Mouse (Mus musculus): ENCODE data around the gene Treh. TPM values are rescaled to one million over a fixed set of nuclear protein-coding genes. Genes with fewer than 3 reads are reported as not detected.

The Treh gene
- polyA plus RNA-seq, 1 experiment: 0.02 TPM

DNA sequence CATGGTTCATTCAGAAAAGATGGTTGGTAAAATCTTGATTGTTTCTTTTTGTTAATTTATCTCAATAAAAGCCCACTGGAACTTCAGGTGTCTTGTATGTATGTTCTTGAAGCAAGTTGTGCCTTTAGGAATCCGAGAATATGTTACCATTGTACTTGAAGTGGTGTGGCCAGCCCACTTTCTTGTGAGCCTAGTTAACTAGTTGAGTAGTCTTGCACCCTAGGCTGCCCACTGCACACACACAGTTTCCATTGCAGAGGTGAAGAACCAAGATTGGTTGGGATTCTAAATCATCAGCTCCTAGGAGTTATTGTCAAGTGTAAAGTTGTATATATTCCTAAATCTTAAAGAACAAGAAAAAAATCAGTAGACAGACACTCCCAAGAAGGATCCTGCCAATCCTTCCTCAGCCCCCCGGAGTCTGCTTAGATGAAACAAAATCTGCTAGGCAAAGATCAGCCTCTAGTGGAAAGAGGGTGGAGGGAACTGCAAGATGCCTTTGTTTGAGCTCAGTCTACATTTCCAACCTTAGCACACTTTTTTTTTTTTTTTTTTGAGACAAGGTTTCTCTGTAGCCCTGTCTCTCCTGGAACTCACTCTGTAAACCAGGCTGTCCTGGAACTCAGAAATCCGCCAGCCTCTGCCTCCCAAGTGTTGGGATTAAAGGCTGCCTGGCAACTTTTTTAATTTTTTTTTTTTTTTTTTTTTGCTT, 32.2 kb upstream of the Treh start:
- Histone ChIP-seq H3K79me2 (ENCODE audit: control insufficient read depth, insufficient read depth) (no peaks in the 10 kb centered on the region), H3ac (ENCODE audit: control insufficient read depth, insufficient read length) (no peak overlapping the region), H3K36me3 (ENCODE audit: control insufficient read depth, insufficient read depth) (peaks cover 10% of the 10 kb centered on the region), H3K4me3 (no peak overlapping the region), H3K4me2 (ENCODE audit: low read depth) (no peak overlapping the region), H3K27me3 (ENCODE audit: control insufficient read depth, insufficient read depth, insufficient read length) (no peaks in the 10 kb centered on the region)
- TF ChIP-seq POLR2AphosphoS2 (IDR thresholded peaks at IDR 0.05; ENCODE audit: insufficient read length, low read depth) (no peak), SRF (IDR thresholded peaks at IDR 0.05; ENCODE audit: control insufficient read depth, insufficient read length, low read depth) (no peak), POLR2A (IDR thresholded peaks at IDR 0.05; ENCODE audit: insufficient read length, low read depth) (no peak), USF1 (IDR thresholded peaks at IDR 0.05; ENCODE audit: low read depth) (no peak), TCF12 (IDR thresholded peaks at IDR 0.05; ENCODE audit: insufficient read depth, poor library complexity, severe bottlenecking) (no peak), MAX (IDR thresholded peaks at IDR 0.05; ENCODE audit: low read depth) (no peak), MYOD1 (IDR thresholded peaks at IDR 0.05; ENCODE audit: control insufficient read depth in 1 of 3, insufficient read length in 2 of 3, low read depth in 2 of 3) (no peak), CEBPB (IDR thresholded peaks at IDR 0.05; ENCODE audit: insufficient read depth, poor library complexity, severe bottlenecking) (no peak), MYOG (IDR thresholded peaks at IDR 0.05; ENCODE audit: control insufficient read depth in 1 of 3, insufficient read depth in 1 of 3, insufficient read length in 2 of 3, low read depth in 2 of 3) (no peak), E2F4 (IDR thresholded peaks at IDR 0.05; ENCODE audit: insufficient read depth) (no peak), TCF3 (IDR thresholded peaks at IDR 0.05; ENCODE audit: insufficient read length, low read depth) (no peak)

DNA sequence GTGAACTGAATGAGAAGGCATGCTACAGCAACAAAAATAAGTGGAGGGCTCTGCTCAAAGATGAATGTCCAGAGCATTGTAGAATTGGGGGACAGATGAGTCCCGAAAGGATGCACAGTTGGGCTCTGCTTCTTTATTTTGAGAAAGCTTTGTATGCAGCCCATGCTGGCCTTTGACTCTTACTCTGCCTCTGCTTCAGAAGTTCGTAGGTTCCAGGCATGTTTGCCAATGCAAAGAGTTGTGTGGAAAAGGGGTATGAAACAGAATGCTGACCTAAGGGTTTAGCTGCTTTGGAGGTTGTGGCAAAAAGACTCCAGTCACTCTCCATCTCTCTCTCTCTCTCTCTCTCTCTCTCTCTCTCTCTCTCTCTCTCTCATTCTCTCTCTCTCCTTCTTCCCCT, 31.4 kb upstream of the Treh start:
- Histone ChIP-seq H3K36me3 (ENCODE audit: control insufficient read depth, insufficient read depth) (peaks cover 4% of the 10 kb centered on the region), H3K27me3 (ENCODE audit: control insufficient read depth, insufficient read depth, insufficient read length) (no peaks in the 10 kb centered on the region), H3K79me2 (ENCODE audit: control insufficient read depth, insufficient read depth) (no peaks in the 10 kb centered on the region), H3K4me3 (no peak overlapping the region), H3K4me2 (ENCODE audit: low read depth) (no peak overlapping the region), H3ac (ENCODE audit: control insufficient read depth, insufficient read length) (no peak overlapping the region)
- TF ChIP-seq USF1 (IDR thresholded peaks at IDR 0.05; ENCODE audit: low read depth) (no peak), TCF12 (IDR thresholded peaks at IDR 0.05; ENCODE audit: insufficient read depth, poor library complexity, severe bottlenecking) (no peak), MYOD1 (IDR thresholded peaks at IDR 0.05; ENCODE audit: control insufficient read depth in 1 of 3, insufficient read length in 2 of 3, low read depth in 2 of 3) (no peak), E2F4 (IDR thresholded peaks at IDR 0.05; ENCODE audit: insufficient read depth) (no peak), POLR2AphosphoS2 (IDR thresholded peaks at IDR 0.05; ENCODE audit: insufficient read length, low read depth) (no peak), CEBPB (IDR thresholded peaks at IDR 0.05; ENCODE audit: insufficient read depth, poor library complexity, severe bottlenecking) (no peak), REST (IDR thresholded peaks at IDR 0.05; ENCODE audit: insufficient read depth, insufficient read length) (no peak), SRF (IDR thresholded peaks at IDR 0.05; ENCODE audit: control insufficient read depth, insufficient read length, low read depth) (no peak), MAX (IDR thresholded peaks at IDR 0.05; ENCODE audit: low read depth) (no peak), POLR2A (IDR thresholded peaks at IDR 0.05; ENCODE audit: insufficient read length, low read depth) (no peak), MYOG (IDR thresholded peaks at IDR 0.05; ENCODE audit: control insufficient read depth in 1 of 3, insufficient read depth in 1 of 3, insufficient read length in 2 of 3, low read depth in 2 of 3) (no peak), TCF3 (IDR thresholded peaks at IDR 0.05; ENCODE audit: insufficient read length, low read depth) (no peak)

DNA sequence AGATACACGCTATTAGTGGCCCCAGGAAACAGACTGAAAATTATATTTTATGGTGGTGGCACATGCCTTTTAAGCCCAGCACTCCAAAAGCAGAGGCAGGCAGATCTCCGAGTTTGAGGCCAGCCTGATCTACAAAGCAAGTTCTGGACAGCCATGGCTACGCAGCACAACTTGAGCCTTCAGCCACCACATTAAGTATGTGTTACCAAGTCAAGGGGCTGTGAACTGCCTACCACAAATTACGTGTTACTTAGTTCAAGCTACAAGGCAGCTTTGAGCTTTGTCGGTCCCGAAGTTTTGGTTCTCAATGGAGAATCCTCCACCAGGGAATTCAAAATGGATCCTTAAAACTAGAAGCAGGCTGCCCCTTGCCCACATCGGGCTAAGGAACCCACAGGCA, 29.9 kb upstream of the Treh start:
- Histone ChIP-seq H3ac (ENCODE audit: control insufficient read depth, insufficient read length) (no peak overlapping the region), H3K27me3 (ENCODE audit: control insufficient read depth, insufficient read depth, insufficient read length) (no peaks in the 10 kb centered on the region), H3K79me2 (ENCODE audit: control insufficient read depth, insufficient read depth) (no peaks in the 10 kb centered on the region), H3K4me3 (no peak overlapping the region), H3K4me2 (ENCODE audit: low read depth) (no peak overlapping the region), H3K36me3 (ENCODE audit: control insufficient read depth, insufficient read depth) (peaks cover 4% of the 10 kb centered on the region)
- TF ChIP-seq CEBPB (IDR thresholded peaks at IDR 0.05; ENCODE audit: insufficient read depth, poor library complexity, severe bottlenecking) (no peak), REST (IDR thresholded peaks at IDR 0.05; ENCODE audit: insufficient read depth, insufficient read length) (no peak), E2F4 (IDR thresholded peaks at IDR 0.05; ENCODE audit: insufficient read depth) (no peak), POLR2AphosphoS2 (IDR thresholded peaks at IDR 0.05; ENCODE audit: insufficient read length, low read depth) (no peak), TCF12 (IDR thresholded peaks at IDR 0.05; ENCODE audit: insufficient read depth, poor library complexity, severe bottlenecking) (no peak), SRF (IDR thresholded peaks at IDR 0.05; ENCODE audit: control insufficient read depth, insufficient read length, low read depth) (no peak), TCF3 (IDR thresholded peaks at IDR 0.05; ENCODE audit: insufficient read length, low read depth) (no peak), MYOD1 (IDR thresholded peaks at IDR 0.05; ENCODE audit: control insufficient read depth in 1 of 3, insufficient read length in 2 of 3, low read depth in 2 of 3) (no peak), MYOG (IDR thresholded peaks at IDR 0.05; ENCODE audit: control insufficient read depth in 1 of 3, insufficient read depth in 1 of 3, insufficient read length in 2 of 3, low read depth in 2 of 3) (no peak), POLR2A (IDR thresholded peaks at IDR 0.05; ENCODE audit: insufficient read length, low read depth) (no peak), MAX (IDR thresholded peaks at IDR 0.05; ENCODE audit: low read depth) (no peak), USF1 (IDR thresholded peaks at IDR 0.05; ENCODE audit: low read depth) (no peak)

DNA sequence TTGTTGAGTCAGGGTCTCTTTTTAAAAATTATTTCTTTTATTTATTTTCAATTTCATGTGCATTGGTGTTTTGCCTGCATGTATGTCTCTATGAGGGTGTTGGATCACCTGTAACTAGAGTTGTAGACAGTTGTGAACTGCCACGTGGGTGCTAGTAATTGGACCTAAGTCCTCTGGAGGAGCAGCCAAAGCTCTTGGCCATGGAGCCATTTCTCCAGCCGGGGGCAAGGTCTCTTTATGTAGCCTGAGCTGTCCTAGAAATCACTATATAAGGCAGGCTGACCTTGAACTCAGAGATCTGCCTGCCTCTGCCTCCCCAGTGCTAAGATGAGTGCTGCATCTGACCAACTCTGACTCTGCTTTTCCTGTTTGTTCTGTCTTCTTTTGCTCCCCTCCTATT, 28.8 kb upstream of the Treh start:
- Histone ChIP-seq H3ac (ENCODE audit: control insufficient read depth, insufficient read length) (no peak overlapping the region), H3K79me2 (ENCODE audit: control insufficient read depth, insufficient read depth) (no peaks in the 10 kb centered on the region), H3K4me3 (no peak overlapping the region), H3K4me2 (ENCODE audit: low read depth) (no peak overlapping the region), H3K36me3 (ENCODE audit: control insufficient read depth, insufficient read depth) (peaks cover 4% of the 10 kb centered on the region), H3K27me3 (ENCODE audit: control insufficient read depth, insufficient read depth, insufficient read length) (no peaks in the 10 kb centered on the region)
- no peak for TF ChIP-seq E2F4 (IDR thresholded peaks at IDR 0.05; ENCODE audit: insufficient read depth)
- TF ChIP-seq CEBPB (IDR thresholded peaks at IDR 0.05; ENCODE audit: insufficient read depth, poor library complexity, severe bottlenecking): no peak
- no peak for TF ChIP-seq MYOD1 (IDR thresholded peaks at IDR 0.05; ENCODE audit: control insufficient read depth in 1 of 3, insufficient read length in 2 of 3, low read depth in 2 of 3)
- TF ChIP-seq MYOG (IDR thresholded peaks at IDR 0.05; ENCODE audit: control insufficient read depth in 1 of 3, insufficient read depth in 1 of 3, insufficient read length in 2 of 3, low read depth in 2 of 3): no peak
- no peak for TF ChIP-seq TCF12 (IDR thresholded peaks at IDR 0.05; ENCODE audit: insufficient read depth, poor library complexity, severe bottlenecking)
- no peak for TF ChIP-seq MAX (IDR thresholded peaks at IDR 0.05; ENCODE audit: low read depth)
- no peak for TF ChIP-seq SRF (IDR thresholded peaks at IDR 0.05; ENCODE audit: control insufficient read depth, insufficient read length, low read depth)
- TF ChIP-seq USF1 (IDR thresholded peaks at IDR 0.05; ENCODE audit: low read depth): no peak
- no peak for TF ChIP-seq POLR2A (IDR thresholded peaks at IDR 0.05; ENCODE audit: insufficient read length, low read depth)
- TF ChIP-seq POLR2AphosphoS2 (IDR thresholded peaks at IDR 0.05; ENCODE audit: insufficient read length, low read depth): no peak
- no peak for TF ChIP-seq REST (IDR thresholded peaks at IDR 0.05; ENCODE audit: insufficient read depth, insufficient read length)

Data from myocyte (in vitro differentiated cells).